Mouse (Mus musculus) NIH3T3 (cell line): ENCODE measurements around the gene Lrrc42.

Source experiments
- DNase-seq: peaks from one replicate; pipeline ENCODE4 v3.0.0-alpha.2; 2012; ENCODE audit warnings: low read depth

Gene Lrrc42

GRCm38 (mm10) chr4:107198072-107198471 is 55.3 kb downstream of the Lrrc42 start:
- no peak for DNase-seq

GRCm38 (mm10) chr4:107196454-107196853 is 56.9 kb downstream of the Lrrc42 start:
- no peak for DNase-seq

GRCm38 (mm10) chr4:107193841-107194240 is 59.5 kb downstream of the Lrrc42 start:
- DNase-seq: no peak

- DNase-seq: peak; percentile 89
These were observed 67.6 kb downstream of the Lrrc42 start for GRCm38 (mm10) chr4:107185703-107186102.
